Mouse (Mus musculus): ENCODE data around the gene Zfp2.

Zfp2 gene

DNA sequence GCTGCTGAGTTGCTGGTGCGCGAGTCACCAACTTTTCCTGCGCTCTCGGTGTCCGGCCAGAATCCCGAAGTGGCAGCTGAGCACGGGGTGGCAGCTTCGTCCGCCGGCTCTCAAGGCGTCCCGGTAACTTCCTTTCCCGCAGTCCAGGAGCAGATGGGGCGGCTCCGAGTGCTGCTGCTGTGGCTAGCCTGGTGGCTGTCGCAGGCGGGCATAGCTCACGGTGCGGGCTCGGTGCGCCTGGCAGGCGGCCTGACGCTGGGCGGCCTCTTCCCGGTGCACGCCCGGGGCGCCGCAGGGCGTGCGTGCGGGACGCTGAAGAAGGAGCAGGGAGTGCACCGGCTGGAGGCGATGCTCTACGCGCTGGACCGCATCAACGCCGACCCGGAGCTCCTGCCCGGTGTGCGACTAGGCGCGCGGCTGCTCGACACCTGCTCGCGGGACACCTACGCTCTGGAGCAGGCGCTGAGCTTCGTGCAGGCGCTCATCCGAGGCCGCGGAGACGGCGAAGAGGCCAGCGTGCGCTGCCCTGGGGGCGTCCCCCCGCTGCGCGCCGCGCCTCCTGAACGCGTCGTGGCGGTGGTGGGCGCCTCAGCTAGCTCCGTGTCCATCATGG lies 64.9 kb downstream of the Zfp2 start:
- no peak for DNase-seq (ENCODE audit: low spot score)

DNA sequence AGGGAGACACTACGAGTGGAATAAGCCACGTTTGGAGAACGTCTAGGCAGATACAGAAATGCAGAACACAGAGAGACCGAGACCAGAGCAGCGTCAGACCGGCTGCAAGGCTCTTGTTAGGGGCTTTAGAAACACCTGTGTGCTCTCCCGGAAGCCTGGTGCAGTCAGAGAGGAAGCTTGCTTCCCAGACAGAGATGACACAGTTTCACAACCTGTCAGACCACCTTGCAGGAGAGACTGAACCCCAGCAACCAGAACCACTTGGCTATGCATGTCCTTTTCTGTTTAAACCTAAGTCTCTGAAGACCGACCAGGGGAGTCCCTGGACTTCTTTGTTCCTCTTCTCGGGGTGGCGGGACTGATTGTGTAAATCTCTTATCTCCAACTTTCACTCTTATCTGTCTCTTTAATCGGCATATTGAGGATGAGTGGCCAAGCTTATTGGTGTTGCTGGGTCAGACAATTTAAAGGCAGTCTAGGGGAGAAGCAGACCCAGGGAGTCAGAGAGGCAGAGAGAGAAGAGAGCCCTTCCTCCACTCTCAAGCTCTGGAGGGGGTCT lies 65.7 kb downstream of the Zfp2 start, which contains the start of gene Grm6:
Grm6 (plus strand) TSS at position 509 of the 559 bp plus-strand sequence.
- no peak for DNase-seq (ENCODE audit: low spot score)

DNA sequence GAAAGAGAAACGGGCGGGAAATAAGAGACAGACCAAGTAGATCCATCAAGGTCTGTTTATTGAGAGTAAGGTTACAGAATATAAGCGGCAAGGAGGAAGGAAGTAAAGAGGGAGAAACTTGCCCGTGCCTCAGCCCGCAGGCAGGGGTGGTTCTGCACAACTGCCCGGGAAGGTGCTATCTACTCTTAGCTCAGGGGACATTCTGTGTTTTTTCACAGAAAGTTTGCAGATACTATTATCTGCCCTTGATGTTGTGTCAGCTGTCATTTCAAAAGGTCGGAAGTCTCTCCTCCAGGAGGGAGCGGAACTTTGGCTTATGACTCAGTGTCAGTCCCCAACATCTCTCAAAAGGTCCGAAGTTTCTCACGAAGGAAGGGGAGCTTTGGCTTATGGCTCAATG lies 66.7 kb downstream of the Zfp2 start:
- no peak for DNase-seq (ENCODE audit: low spot score)
